Mouse (Mus musculus) gastrocnemius, adult 2 months (tissue): ENCODE data around the gene Acod1. TPM values are rescaled to one million over a fixed set of nuclear protein-coding genes. Genes with fewer than 3 reads are reported as not detected.
A peak's percentile ranks its signal among the peaks of the same experiment; 100 is the strongest.

Experiments used
- DNase-seq: peaks from one replicate; pipeline ENCODE4 v3.0.0; 2022
- H3K27ac ChIP-seq: fragments of 200-600 bp; 2 replicates; pipeline ENCODE4 v1.8.1; 2022; ENCODE audit warnings: mild to moderate bottlenecking
- H3K4me3 ChIP-seq: fragments of 200-600 bp; 2 replicates; pipeline ENCODE4 v1.8.1; 2022; ENCODE audit warnings: mild to moderate bottlenecking, moderate library complexity
- CTCF ChIP-seq: fragments of 200-600 bp; IDR thresholded peaks from 2 replicates; pipeline ENCODE4 v1.8.1; 2022; ENCODE audit warnings: antibody characterized with exemption, mild to moderate bottlenecking, moderate library complexity
- intact Hi-C: fragments of 180-260 bp; cut with DNase I; formaldehyde crosslinking; loops from one replicate; pipeline ENCODE4 v1.15.1; 2025
- total RNA-seq, 2 experiments: library from RNA; stranded (reverse); gene quantifications; 2 replicates each; pipeline ENCODE4 v1.2.3; 2021

The Acod1 gene
- total RNA-seq, 2 experiments from 2014 or later: not detected

DNA sequence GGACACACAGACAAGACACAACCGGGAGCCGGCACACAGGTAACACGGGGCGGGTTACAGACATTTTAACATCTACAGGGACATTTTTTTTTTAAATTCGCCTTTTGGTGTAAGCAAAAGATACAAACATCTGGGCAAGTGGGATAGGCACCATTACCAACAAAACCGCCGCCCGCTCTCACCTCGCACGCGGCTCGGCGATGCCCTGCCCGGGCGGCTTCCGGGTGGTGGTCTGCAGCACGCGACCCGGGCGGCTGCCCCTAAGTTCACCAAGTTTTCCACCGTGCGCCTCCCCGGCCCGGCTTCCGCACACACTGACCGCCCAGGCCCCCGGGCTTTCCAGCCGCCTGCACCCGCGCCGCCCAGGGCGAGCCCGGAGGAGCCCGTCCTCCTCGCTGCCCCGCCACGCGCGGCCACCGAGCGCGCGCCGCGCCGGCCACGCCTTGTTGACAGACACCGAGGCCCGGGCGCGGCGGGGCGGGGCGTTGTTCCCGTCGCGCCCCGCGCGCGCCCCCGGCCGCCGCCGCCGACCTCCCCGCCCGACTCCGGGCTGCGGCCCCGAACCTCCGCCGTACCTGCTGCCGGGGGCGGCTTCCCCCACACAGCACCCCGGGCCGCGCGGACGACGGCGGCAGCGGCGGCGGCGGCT is 51.9 kb downstream of the Acod1 start:
- intact Hi-C loops: loop anchor here (1.0 kb wide), 1 partner anchor 28 kb away; the partner anchor contains the start of gene Cln5
- peak overlapping the region; percentile 100 for H3K27ac ChIP-seq
- H3K4me3 ChIP-seq: peak overlapping the region; percentile 97
- peak; percentile 96 for DNase-seq
- no peak for TF ChIP-seq CTCF

DNA sequence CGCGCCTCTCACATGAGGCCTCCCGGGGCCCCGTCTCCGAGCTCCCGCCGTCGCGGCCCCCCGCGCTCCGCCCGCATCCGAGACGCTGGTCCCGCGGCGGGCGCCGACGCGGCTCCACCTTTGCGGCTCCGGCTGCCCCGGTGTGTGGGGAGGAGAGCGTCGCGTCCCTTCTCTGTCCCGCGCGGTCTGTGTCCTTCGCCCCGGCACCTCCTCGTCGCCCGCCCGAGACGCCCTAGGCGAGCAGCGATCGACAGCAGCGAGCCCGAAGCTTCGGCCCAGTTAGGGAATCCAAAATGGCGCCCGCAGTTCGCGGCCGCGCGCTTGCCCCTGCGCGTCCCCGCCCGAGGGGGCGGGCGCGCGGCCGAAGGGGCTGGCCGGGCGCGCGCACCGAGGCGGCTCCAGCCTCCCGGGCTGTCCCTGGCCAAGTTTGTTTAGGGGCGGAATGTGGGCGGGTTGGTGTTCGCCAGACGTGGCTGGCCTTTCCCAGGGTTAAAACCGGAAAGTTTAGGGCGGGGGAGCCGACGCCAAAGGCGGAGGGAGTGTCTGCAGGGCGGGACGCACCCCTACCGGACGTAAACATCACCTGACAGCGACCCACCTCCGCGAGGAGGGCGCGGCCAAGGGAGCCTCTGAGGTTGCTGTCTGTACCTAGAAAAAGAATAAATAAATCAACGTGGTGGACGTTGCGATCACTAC is 52.6 kb downstream of the Acod1 start, which contains the start of gene Fbxl3:
TSS of gene Fbxl3 (minus strand) at position 329 of the 696 bp plus-strand sequence.
- H3K4me3 ChIP-seq: peak within 1 kb of the TSS; percentile 97
- H3K27ac ChIP-seq: peak within 1 kb of the TSS; percentile 100
- peak; percentile 2; the same call in 1 of the 2 replicates for TF ChIP-seq CTCF
- peak; percentile 97 for DNase-seq
- intact Hi-C loops: loop anchor here (1.0 kb wide), 1 partner anchor 29 kb away; the partner anchor contains the start of gene Cln5

DNA sequence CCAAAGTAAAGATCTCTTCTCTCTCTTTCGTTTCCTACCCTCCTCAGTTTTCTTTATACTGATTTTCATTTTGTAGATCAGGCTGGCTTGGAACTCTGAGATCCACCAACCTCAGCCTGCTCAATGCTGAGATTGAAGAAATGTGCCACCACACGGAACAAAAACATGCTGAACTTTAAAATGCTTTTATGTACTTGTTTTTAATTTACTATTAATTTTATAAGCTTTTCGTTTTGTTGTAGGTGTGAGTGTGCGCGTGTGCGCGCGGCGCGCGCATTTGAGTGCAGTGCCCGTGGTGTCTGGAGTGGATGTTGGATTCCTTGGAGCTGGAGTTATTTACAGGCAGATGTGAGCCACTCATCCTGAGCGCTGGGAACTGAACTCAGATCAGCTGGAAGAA is 53.5 kb downstream of the Acod1 start:
- intact Hi-C loops: loop anchor here (5.0 kb wide), 1 partner anchor 247 kb away; the partner anchor contains the start of gene Mycbp2
- DNase-seq: no peak
- Histone ChIP-seq H3K4me3 (peak overlapping the region; percentile 97), H3K27ac (peak overlapping the region; percentile 100)
- no peak for TF ChIP-seq CTCF

DNA sequence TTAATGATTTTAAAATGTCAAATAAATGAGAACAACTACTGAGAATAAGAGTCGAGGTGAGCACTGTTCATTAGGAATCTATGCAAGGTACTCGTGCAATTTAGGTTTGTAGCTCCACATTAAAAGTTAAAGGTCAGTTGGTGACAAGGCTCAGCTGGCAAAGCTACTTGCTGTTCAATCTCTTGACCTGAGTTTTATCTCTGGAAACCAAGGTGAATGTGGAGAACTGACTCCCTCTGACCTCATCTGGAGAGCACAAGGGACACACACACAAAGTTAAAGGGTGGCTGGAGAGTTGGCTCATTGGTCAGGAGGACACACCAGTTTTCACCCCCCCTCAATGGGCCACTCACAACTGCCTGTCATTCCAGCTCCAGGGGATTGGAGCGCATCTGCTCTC is 54.4 kb downstream of the Acod1 start:
- peak overlapping the region; percentile 100; the same call in 1 of the 2 replicates for H3K27ac ChIP-seq
- DNase-seq: no peak
- intact Hi-C loops: loop anchor here (5.0 kb wide), 1 partner anchor 246 kb away; the partner anchor contains the start of gene Mycbp2
- no peak overlapping the region for H3K4me3 ChIP-seq
- TF ChIP-seq CTCF: no peak

DNA sequence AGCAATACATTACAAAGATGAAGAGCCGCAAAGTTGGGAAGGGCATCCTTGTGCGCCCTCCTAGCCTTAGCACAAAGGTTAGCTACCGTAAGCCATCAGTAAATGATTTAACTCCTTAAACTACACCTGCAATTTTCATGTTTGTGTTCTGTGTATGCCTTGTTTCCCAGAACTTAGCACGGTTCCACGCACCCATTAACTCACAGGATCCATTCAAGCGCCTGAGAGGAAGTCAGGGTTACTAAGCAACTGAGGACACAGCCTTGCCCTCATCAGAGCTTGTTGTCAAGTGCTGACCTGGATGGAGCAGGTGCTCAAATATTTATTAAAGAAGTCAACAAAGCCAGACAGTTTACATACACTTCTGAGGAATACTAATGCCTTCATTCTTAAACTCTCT is 55.5 kb downstream of the Acod1 start:
- DNase-seq: no peak
- no peak overlapping the region for H3K27ac ChIP-seq
- H3K4me3 ChIP-seq: no peak overlapping the region
- intact Hi-C loops: loop anchor here (5.0 kb wide), 1 partner anchor 245 kb away; the partner anchor contains the start of gene Mycbp2
- no peak for TF ChIP-seq CTCF

DNA sequence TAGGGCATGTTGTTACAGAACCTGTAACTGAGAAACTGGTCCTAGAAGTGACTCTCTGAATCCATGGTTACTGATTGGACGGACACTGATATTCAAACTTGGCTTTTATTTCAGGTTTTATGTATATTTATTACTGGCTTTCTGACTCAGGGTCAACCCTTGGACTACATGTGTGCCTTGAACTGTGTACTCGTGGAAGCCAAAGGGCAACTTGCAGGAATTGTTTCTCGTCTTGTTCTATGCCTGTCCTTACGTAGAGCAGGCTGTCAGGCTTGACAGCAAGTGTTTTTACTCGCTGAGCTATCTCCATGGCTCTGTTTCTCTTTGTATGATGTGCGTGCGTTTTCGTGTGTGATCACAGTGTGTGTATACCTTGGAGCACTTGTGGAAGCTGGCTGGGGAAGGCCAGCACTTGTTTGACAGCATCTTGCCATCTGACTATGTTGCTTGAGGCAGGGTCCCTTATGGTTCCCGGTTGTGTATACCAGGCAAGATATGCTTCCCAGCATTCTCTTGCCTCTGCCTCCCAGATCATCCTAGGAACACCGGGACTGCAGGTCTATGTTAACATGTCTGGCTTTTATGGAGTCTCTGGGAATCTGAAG is 56.1 kb downstream of the Acod1 start:
- Histone ChIP-seq H3K27ac (peak overlapping the region; percentile 32; the same call in 1 of the 2 replicates), H3K4me3 (no peak overlapping the region)
- intact Hi-C loops: loop anchor here (5.0 kb wide), 1 partner anchor 244 kb away; the partner anchor contains the start of gene Mycbp2
- no peak for DNase-seq
- no peak for TF ChIP-seq CTCF

Other genes with a start within 250 kb of the Acod1 start
- gene Kctd12, start 64.3 kb upstream of the Acod1 start, total RNA-seq: 1 to 10 TPM; 5.2 to 9.7 TPM
- 10 to 100 TPM; 12.6 to 14.4 TPM for gene Cln5, start 23.2 kb downstream of the Acod1 start, total RNA-seq
- gene Fbxl3, start 52.6 kb downstream of the Acod1 start, total RNA-seq: 10 to 100 TPM; 54.1 to 54.3 TPM